Mouse (Mus musculus) ES-Bruce4 (cell line): ENCODE measurements around the gene Tmod2.

Experiments
- CTCF ChIP-seq: IDR thresholded peaks from one replicate; pipeline ENCODE4 v1.8.1; 2011; ENCODE audit warnings: low read depth, low read length
- EP300 ChIP-seq: IDR thresholded peaks from 2 replicates; pipeline ENCODE4 v1.6.1; 2011; ENCODE audit warnings: low read depth, low read length; ENCODE audit not compliant: insufficient read depth
- POLR2A ChIP-seq: IDR thresholded peaks from one replicate; pipeline ENCODE4 v1.8.1; 2011; ENCODE audit warnings: low read length; ENCODE audit not compliant: insufficient read depth

- TF ChIP-seq CTCF (no peak), POLR2A (no peak), EP300 (no peak)
Measured at GRCm38 (mm10) chr9:75593481-75593880, 17.6 kb downstream of the Tmod2 start.
